Mouse (Mus musculus) C2C12 (cell line): ENCODE results near the gene Trim30b.

Experiments
- CTCF ChIP-seq: IDR thresholded peaks from one replicate; pipeline ENCODE4 v1.5.1; 2011; ENCODE audit not compliant: control insufficient read depth, insufficient read depth, insufficient read length
- MAX ChIP-seq: IDR thresholded peaks from one replicate; pipeline ENCODE4 v1.6.1; 2011; ENCODE audit warnings: mild to moderate bottlenecking, control low read depth
- MYOD1 ChIP-seq: IDR thresholded peaks from one replicate; pipeline ENCODE4 v1.6.1; 2011; ENCODE audit warnings: low read depth; ENCODE audit not compliant: control insufficient read depth, insufficient read length
- USF1 ChIP-seq: IDR thresholded peaks from one replicate; pipeline ENCODE4 v1.6.1; 2011; ENCODE audit warnings: low read depth, mild to moderate bottlenecking, control low read depth, moderate library complexity

DNA sequence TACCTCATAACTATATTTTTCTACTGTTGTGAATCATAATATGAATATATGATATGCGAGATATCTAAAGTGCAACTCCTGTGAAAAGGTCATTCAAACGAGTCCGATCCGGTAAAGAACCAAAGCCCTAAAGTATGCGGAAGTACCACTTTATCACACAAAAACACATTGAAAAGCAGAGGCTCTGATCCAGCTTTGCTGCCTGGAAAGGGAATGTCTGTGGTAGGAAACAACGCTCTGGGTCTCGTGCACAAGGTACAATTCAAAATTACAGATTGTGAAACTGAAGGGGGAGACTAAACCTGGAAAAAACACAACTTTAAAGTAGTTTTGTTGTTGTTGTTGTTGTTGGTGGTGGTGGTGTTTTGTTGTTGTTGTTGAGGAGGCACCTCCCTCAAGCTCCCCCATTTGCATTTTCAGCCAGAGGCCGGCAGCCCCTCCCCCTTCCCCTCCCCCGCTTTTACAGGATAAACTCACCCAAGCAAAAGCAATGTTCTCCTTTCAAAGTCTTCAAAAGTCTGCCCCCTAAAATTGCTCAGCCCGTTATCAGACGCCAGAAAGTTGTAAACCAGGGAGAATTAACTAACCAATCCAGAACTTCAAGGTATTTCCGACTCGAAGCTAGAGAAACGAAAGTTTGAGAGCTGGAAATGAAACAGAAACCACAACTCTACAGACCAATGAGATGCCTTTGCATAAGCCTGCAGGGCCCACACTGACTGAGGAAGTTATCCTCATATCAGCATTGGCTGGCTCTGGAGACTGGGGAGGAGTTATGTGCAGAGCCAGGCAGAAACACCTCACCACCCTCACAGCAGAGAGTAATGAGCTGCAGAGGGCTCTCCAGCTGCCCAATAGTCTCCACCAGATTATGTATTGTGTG, 16.7 kb downstream of the Trim30b start, which contains the start of gene Trim12c:
- TF ChIP-seq CTCF, result no peak
- no peak for TF ChIP-seq MYOD1
- TF ChIP-seq MAX, result no peak
- no peak for TF ChIP-seq USF1
